Mouse (Mus musculus) gastrocnemius, adult 18-20 months (tissue): ENCODE data around the gene Zfp94. TPM values are rescaled to one million over a fixed set of nuclear protein-coding genes. Genes with fewer than 3 reads are reported as not detected.
A peak's percentile ranks its signal among the peaks of the same experiment; 100 is the strongest.

Source experiments
- DNase-seq: peaks from one replicate; pipeline ENCODE4 v3.0.0; 2021; ENCODE audit warnings: low spot score
- total RNA-seq, 2 experiments: library from RNA; stranded (reverse); gene quantifications; 2 replicates each; pipeline ENCODE4 v1.2.3; 2021

The Zfp94 gene
- total RNA-seq, 2 experiments from 2014 or later, result 1.7 to 2.1 TPM

DNA sequence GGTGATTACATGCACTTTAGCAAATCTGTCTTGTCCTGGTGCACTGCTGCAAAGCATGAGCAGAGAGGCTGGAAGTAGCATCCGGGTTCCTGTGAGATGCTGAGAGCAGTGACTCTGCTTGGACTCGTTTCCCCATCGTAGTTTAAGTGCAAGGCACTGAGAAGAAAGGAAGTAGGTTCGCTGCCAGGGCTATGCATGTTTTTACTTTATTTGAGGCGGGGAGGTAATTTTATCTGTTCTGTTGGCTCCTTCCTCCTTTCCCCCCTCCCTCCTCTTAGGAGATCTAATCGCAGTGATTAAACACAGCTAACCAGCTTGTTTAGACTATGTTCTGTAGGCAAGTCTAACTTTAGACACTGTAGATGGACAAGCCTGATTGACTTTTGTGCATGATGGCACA, 2.5 kb upstream of the Zfp94 start:
- no peak for DNase-seq

- DNase-seq, result no peak
Observed at GRCm38 (mm10) chr7:24315726-24316566, 520 bp downstream of the Zfp94 start.

DNA sequence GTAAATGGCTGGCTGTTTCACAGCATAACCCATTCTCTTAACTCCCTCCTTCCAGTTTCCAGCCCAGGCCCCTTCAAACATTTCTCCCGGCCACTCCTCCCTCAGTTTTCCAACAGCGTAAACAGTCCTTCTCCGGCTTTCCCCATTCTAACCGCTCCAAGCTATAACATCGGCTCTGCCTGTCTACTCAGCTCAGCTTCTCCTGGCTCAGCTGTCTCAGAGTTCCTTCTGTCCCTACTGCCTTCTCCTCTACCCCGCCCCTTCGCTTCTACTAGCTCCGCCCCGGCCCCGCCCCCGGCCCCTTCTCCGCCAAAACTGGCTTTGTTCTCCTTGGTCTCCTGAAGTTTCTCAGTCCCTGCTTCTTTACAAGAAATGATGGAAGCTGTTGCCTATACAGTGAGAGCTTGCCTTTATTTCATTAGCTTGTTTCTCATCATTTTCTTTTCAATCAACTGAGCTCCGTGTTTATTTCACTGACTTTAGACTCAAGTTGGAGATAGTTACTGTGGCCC, 15.6 kb downstream of the Zfp94 start, which contains the start of gene Zfp61:
Gene Zfp61 (minus strand): TSS at position 462 of the 512 bp plus-strand sequence.
- peak; percentile 21 for DNase-seq

- peak; percentile 14 for DNase-seq
Observed at GRCm38 (mm10) chr7:24299823-24300481, 16.5 kb downstream of the Zfp94 start.

DNA sequence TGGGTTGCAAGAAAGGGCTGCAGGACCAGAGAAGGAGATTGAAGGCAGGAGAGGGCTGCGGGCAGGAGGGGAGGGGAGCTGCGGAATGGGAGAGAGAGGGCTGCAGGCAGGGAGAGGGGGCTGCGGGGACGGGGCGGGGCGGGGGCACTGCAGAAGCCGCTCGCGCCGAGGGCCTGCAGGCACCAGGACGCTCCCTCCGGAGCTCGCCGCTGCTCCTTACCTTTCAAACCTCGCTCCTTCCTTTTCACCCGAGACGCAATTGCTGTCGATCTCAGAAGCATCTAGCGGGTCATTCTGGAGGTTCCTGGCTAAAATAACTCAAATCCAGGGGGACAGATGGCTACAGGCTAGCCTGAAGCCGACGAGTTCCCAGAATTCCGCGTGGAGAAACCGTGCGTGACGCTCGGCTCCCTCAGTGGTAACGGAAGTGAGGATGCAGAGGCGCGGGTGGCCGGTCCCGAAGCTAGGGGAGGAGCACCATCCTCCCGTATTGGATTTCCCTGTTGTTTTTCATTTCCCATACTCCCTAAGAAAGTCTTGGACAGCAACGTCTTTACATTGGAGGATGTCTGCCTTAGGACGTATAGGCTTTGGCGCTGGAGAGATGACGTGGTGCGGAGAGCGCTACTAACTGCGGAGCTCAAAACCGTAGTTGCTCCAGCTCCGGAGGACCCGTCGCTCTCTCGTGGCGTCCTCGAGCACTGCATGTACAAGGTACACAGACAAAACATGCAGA, 17.3 kb downstream of the Zfp94 start:
- DNase-seq, result peak; percentile 66

- no peak for DNase-seq
Observed at GRCm38 (mm10) chr7:24298635-24298972, 17.9 kb downstream of the Zfp94 start.

GRCm38 (mm10) chr7:24297361-24298095, 18.9 kb downstream of the Zfp94 start:
- no peak for DNase-seq

DNA sequence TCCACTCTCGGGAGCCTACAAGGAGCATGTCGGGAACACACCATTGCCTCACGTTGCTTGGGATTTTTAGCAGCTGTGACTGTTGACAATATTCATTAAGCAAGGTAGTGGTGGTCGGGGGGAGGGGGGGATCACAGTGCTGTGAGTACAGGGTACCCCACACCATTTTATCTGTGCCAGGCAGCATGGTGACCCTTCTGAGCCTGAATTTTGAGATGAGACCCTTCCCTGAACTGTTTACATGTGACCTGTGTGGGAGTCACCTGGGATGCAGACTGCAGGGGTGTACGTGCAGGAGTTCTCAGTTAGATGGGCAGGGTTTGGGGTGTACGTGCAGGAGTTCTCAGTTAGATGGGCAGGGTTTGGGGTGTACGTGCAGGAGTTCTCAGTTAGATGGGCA, 20.1 kb downstream of the Zfp94 start:
- DNase-seq, result no peak

DNA sequence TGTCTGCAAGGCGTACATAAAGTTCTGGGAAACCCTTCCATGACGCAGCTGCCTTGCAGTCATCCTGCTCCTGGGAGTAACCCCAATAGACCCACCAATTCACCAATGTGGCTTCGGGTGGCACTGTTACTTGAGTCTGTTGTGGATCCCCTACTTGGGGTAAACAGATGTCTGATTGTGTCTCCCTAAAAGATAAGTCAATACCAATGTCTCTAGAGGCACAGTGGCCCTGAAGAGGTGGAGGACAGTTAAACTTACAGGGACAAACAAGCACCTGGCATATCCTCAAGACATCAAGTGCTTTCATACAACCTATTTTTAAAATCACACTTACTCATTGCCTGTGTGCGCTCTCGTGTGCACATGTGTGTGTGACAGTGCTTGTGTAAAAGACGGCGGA, 21.1 kb downstream of the Zfp94 start:
- no peak for DNase-seq

DNA sequence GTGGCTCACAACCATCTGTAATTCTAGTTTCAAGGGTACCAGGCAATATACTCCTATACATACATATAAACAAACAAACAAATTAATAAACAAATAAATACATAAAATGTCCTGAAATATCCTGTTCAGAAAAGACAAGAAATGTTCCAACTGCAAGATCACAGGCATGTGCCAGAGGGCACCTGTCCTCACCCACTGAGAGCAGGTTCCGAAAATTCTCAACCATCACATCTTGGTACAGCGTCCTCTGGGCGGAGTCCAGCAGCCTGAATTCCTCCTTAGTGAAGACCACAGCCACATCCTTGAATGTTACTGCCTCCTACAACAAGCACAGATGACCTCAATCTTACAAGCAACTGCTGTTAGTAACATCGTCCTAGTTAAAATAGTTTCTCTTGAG, 21.7 kb downstream of the Zfp94 start:
- DNase-seq, result no peak

- DNase-seq, result no peak
Observed at GRCm38 (mm10) chr7:24293061-24293851, 23.2 kb downstream of the Zfp94 start.

GRCm38 (mm10) chr7:24291387-24292090, 24.9 kb downstream of the Zfp94 start:
- no peak for DNase-seq

GRCm38 (mm10) chr7:24290106-24290693, 26.3 kb downstream of the Zfp94 start:
- no peak for DNase-seq

- DNase-seq, result no peak
Observed at GRCm38 (mm10) chr7:24288512-24288911, 28.0 kb downstream of the Zfp94 start.

DNA sequence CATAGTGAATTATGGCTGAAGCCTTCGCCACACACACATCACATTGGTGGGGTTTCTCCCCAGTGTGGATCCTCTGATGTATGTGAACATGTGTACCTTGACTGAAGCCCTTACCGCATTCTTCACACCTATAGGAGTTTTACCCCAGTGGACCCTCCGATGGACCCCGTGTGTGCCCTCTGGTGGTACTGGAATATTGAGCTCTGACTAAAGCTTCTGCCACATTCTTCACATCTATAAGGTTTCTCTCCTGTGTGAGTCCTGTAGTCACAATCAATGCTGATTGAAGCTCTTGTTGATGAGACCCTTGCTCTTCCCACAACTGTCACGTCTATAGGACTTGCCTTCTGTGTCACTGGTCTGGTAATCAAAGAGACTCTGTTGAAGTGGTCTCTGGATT, 28.8 kb downstream of the Zfp94 start:
- no peak for DNase-seq

DNA sequence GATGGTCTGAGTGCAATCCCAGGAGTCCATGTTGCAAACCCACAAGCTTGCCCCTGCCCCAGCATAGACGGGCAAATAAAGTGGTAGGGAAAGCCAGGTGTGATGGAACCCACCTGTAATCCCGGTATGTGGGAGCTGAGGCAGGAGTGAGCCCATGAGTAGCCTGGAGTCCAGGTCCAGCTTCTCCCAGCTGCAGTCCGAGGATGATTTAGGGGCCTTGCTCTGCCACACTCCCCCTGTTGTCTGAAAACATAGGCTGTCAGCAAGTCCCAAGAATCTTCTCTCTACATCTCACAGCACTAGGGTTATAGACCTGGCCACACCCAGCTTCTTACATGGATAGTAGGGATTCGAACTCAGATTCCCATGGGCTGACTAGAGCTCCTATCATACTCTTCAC, 29.6 kb downstream of the Zfp94 start:
- DNase-seq, result no peak

DNA sequence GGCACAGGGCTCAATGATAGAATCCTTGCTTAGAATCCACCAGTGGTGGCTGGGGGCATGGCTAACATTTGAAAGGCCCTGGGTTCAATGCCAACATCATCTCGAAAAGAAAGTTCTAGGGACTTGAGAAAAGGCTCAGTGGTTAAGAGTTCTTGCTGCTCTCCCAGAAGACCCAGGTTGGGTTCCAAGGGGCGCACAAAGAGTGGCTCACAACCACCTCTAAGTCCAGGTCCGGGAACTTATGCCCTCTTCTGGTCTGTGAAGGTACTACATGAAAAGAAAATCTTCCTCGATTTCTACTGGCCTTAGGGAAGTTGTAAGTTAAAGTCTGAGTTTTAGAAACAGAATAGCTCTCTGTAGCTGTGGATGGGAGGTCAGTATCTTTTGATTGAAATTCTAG, 30.4 kb downstream of the Zfp94 start:
- no peak for DNase-seq

DNA sequence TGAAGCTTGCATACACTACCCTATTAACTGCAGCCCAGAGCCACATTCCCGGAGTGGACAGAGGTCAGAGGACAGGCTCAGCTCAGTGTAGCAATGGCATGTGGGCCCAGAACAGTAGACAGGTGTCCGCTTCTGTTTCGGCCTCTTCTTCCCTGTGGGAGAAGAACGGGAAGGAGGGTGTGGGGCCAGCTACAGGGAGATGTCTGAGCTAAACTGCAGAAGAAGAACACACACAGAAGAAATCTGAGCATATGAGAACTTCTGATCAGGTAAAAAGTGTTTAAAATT, 35.7 kb downstream of the Zfp94 start:
- no peak for DNase-seq

GRCm38 (mm10) chr7:24280031-24280857, 36.2 kb downstream of the Zfp94 start:
- DNase-seq, result no peak
